Mouse (Mus musculus) embryonic facial prominence, embryonic 14.5 days (tissue): ENCODE results near the gene Slc9a5. TPM values are rescaled to one million over a fixed set of nuclear protein-coding genes. Genes with fewer than 3 reads are reported as not detected.

Experiments
- ATAC-seq: fragments of 200-750 bp; cut with Nextera tagmentation; 2 replicates; pipeline ENCODE4 v1.8.0; 2017; ENCODE audit warnings: low read depth, moderate number of reproducible peaks, moderate TSS enrichment
- DNase-seq: peaks from one replicate; pipeline ENCODE4 v3.0.0-alpha.2; 2015; ENCODE audit warnings: low spot score
- H3K27ac ChIP-seq: fragments of 300-500 bp; sonication (generic); replicated peaks from 2 replicates; pipeline ENCODE4 v1.5.1; 2014; ENCODE audit warnings: low read depth, mild to moderate bottlenecking, low read length, moderate library complexity
- H3K27me3 ChIP-seq: fragments of 300-500 bp; sonication (generic); replicated peaks from 2 replicates; pipeline ENCODE4 v1.6.1; 2014; ENCODE audit warnings: low read length; ENCODE audit not compliant: control insufficient read depth, insufficient read depth
- H3K36me3 ChIP-seq: fragments of 300-500 bp; sonication (generic); 2 replicates; pipeline ENCODE4 v1.6.1; 2014; ENCODE audit warnings: low read length, mixed read lengths; ENCODE audit not compliant: control insufficient read depth, insufficient read depth
- H3K4me1 ChIP-seq: fragments of 300-500 bp; sonication (generic); 2 replicates; pipeline ENCODE4 v1.6.1; 2014; ENCODE audit warnings: antibody characterized with exemption, low read length; ENCODE audit not compliant: control insufficient read depth, insufficient read depth
- H3K4me2 ChIP-seq: fragments of 300-500 bp; sonication (generic); 2 replicates; pipeline ENCODE4 v1.6.1; 2014; ENCODE audit warnings: low read depth, mild to moderate bottlenecking, low read length, moderate library complexity, mixed read lengths
- H3K4me3 ChIP-seq: fragments of 300-500 bp; sonication (generic); 2 replicates; pipeline ENCODE4 v1.5.1; 2014; ENCODE audit warnings: low read depth, mild to moderate bottlenecking, low read length
- H3K9ac ChIP-seq: fragments of 300-500 bp; sonication (generic); 2 replicates; pipeline ENCODE4 v1.6.1; 2014; ENCODE audit warnings: low read depth, mild to moderate bottlenecking, low read length, moderate library complexity, mixed read lengths
- H3K9me3 ChIP-seq: fragments of 300-500 bp; sonication (generic); 2 replicates; pipeline ENCODE4 v1.6.1; 2016; ENCODE audit warnings: low read length; ENCODE audit not compliant: control insufficient read depth
- WGBS: fragments of 180-500 bp; shearing (Covaris S2); extraction: QIAGEN DNeasy Blood & Tissue Kit; methylation state at CpG from one replicate; pipeline ENCODE4 v1.1.7; 2014; 5-methylcytosine and 5-hydroxymethylcytosine counted together
- polyA plus RNA-seq: library from polyadenylated mRNA; unstranded; fragments of >200 nt; fragmentation: Nextera tagmentation; extraction: Ambion mirVana; gene quantifications from 2 replicates; pipeline ENCODE4 v1.2.1, GENCODE M21; 2014

Gene Slc9a5
- polyA plus RNA-seq, 1 experiment from 2014 or later = 3.0 TPM

GRCm38 (mm10) chr8:105374513-105374966 is 25.9 kb downstream of the Slc9a5 start:
- Histone ChIP-seq H3K36me3 (no peaks in the 10 kb centered on the region), H3K9me3 (no peaks in the 10 kb centered on the region), H3K4me2 (peak overlapping the region; percentile 43), H3K4me3 (peak overlapping the region; percentile 18), H3K9ac (peak overlapping the region; percentile 20), H3K27me3 (no peaks in the 10 kb centered on the region), H3K27ac (no peak overlapping the region), H3K4me1 (peaks cover 7% of the 10 kb centered on the region)
- DNase-seq (peak; percentile 33), ATAC-seq (peak; percentile 11; the same call in 1 of the 2 replicates)
- WGBS = 36% methylated on average over 27 of the region's 33 CpGs

GRCm38 (mm10) chr8:105378673-105379072 is 30.0 kb downstream of the Slc9a5 start:
- no peak overlapping the region for H3K4me3 ChIP-seq
- no peak overlapping the region for H3K9ac ChIP-seq
- no peak overlapping the region for H3K4me2 ChIP-seq

GRCm38 (mm10) chr8:105380308-105380707 is 31.7 kb downstream of the Slc9a5 start:
- H3K4me2 ChIP-seq = no peak overlapping the region
- H3K9me3 ChIP-seq = no peaks in the 10 kb centered on the region
- no peak overlapping the region for H3K27ac ChIP-seq
- no peak for DNase-seq
- peaks cover 12% of the 10 kb centered on the region for H3K4me1 ChIP-seq
- H3K4me3 ChIP-seq = no peak overlapping the region
- no peaks in the 10 kb centered on the region for H3K36me3 ChIP-seq
- 77% methylated on average over 11 of the region's 12 CpGs for WGBS
- no peak for ATAC-seq
- no peaks in the 10 kb centered on the region for H3K27me3 ChIP-seq
- H3K9ac ChIP-seq = no peak overlapping the region; the same call in 1 of the 2 replicates

More at GRCm38 (mm10) chr8:105378673-105379072, 30.0 kb downstream of the Slc9a5 start:
- DNase-seq = peak; percentile 58
- ATAC-seq = peak; percentile 53
- H3K27ac ChIP-seq = peak overlapping the region; percentile 29; the same call in 1 of the 2 replicates
- H3K9me3 ChIP-seq = no peaks in the 10 kb centered on the region
- H3K27me3 ChIP-seq = no peaks in the 10 kb centered on the region
- no peaks in the 10 kb centered on the region for H3K36me3 ChIP-seq
- 48% methylated on average over 18 of the region's 19 CpGs for WGBS
- peaks cover 12% of the 10 kb centered on the region for H3K4me1 ChIP-seq

GRCm38 (mm10) chr8:105384070-105384469 is 35.4 kb downstream of the Slc9a5 start:
- no peaks in the 10 kb centered on the region for H3K36me3 ChIP-seq
- no peak overlapping the region for H3K9ac ChIP-seq
- DNase-seq = no peak
- H3K4me1 ChIP-seq = peaks cover 8% of the 10 kb centered on the region; the same call in 1 of the 2 replicates
- H3K4me3 ChIP-seq = no peak overlapping the region
- H3K4me2 ChIP-seq = no peak overlapping the region
- 94% methylated on average over 2 of the region's 2 CpGs for WGBS
- no peaks in the 10 kb centered on the region for H3K9me3 ChIP-seq
- no peak overlapping the region for H3K27ac ChIP-seq
- H3K27me3 ChIP-seq = no peaks in the 10 kb centered on the region
- no peak for ATAC-seq

- no peaks in the 10 kb centered on the region for H3K36me3 ChIP-seq
- no peak overlapping the region for H3K4me3 ChIP-seq
- DNase-seq = peak; percentile 43
- WGBS = 63% methylated on average over 1 of the region's 1 CpGs
- H3K4me1 ChIP-seq = 0 out of 2 replicates have a peak, but pooled peaks cover 3% of the 10 kb centered on the region
- no peaks in the 10 kb centered on the region for H3K9me3 ChIP-seq
- no peaks in the 10 kb centered on the region for H3K27me3 ChIP-seq
- H3K27ac ChIP-seq = no peak overlapping the region
- ATAC-seq = no peak
- no peak overlapping the region for H3K9ac ChIP-seq
- H3K4me2 ChIP-seq = no peak overlapping the region
Measured at GRCm38 (mm10) chr8:105387151-105387550, 38.5 kb downstream of the Slc9a5 start.

GRCm38 (mm10) chr8:105389096-105389495 is 40.5 kb downstream of the Slc9a5 start:
- WGBS = 78% methylated on average over 6 of the region's 6 CpGs
- ATAC-seq = no peak

GRCm38 (mm10) chr8:105393089-105393787 is 44.6 kb downstream of the Slc9a5 start:
- no peak overlapping the region for H3K4me2 ChIP-seq
- H3K27ac ChIP-seq = no peak overlapping the region
- no peaks in the 10 kb centered on the region for H3K27me3 ChIP-seq
- 82% methylated on average over 12 of the region's 12 CpGs for WGBS
- H3K9ac ChIP-seq = no peak overlapping the region
- H3K36me3 ChIP-seq = no peaks in the 10 kb centered on the region
- ATAC-seq (no peak), DNase-seq (no peak)
- H3K4me3 ChIP-seq = no peak overlapping the region
- no peaks in the 10 kb centered on the region for H3K9me3 ChIP-seq
- H3K4me1 ChIP-seq = no peaks in the 10 kb centered on the region

More at GRCm38 (mm10) chr8:105389096-105389495, 40.5 kb downstream of the Slc9a5 start:
- H3K9me3 ChIP-seq = no peaks in the 10 kb centered on the region
- 0 out of 2 replicates have a peak, but pooled peaks cover 3% of the 10 kb centered on the region for H3K4me1 ChIP-seq
- H3K27me3 ChIP-seq = no peaks in the 10 kb centered on the region
- H3K27ac ChIP-seq = no peak overlapping the region
- no peak overlapping the region for H3K4me2 ChIP-seq
- no peaks in the 10 kb centered on the region for H3K36me3 ChIP-seq
- no peak overlapping the region for H3K9ac ChIP-seq
- DNase-seq = no peak
- H3K4me3 ChIP-seq = no peak overlapping the region

GRCm38 (mm10) chr8:105393915-105394314 is 45.3 kb downstream of the Slc9a5 start:
- ATAC-seq = no peak
- Histone ChIP-seq H3K4me1 (no peaks in the 10 kb centered on the region), H3K4me3 (no peak overlapping the region), H3K9me3 (no peaks in the 10 kb centered on the region), H3K4me2 (no peak overlapping the region), H3K27ac (no peak overlapping the region), H3K36me3 (no peaks in the 10 kb centered on the region), H3K9ac (no peak overlapping the region), H3K27me3 (no peaks in the 10 kb centered on the region)
- 75% methylated on average over 7 of the region's 7 CpGs for WGBS
- DNase-seq = no peak

- Histone ChIP-seq H3K4me1 (no peaks in the 10 kb centered on the region), H3K36me3 (no peaks in the 10 kb centered on the region), H3K27me3 (no peaks in the 10 kb centered on the region), H3K9me3 (no peaks in the 10 kb centered on the region), H3K4me2 (no peak overlapping the region), H3K4me3 (no peak overlapping the region), H3K27ac (no peak overlapping the region), H3K9ac (no peak overlapping the region)
- 27% methylated on average over 3 of the region's 3 CpGs for WGBS
- no peak for ATAC-seq
- peak; percentile 91 for DNase-seq
Measured at GRCm38 (mm10) chr8:105397747-105398146, 49.1 kb downstream of the Slc9a5 start.
